Mouse (Mus musculus) erythroblast, embryonic 14.5 days (primary cell): ENCODE measurements around the gene Muc3.

Experiments used
- GATA1 ChIP-seq: IDR thresholded peaks from 2 replicates; pipeline ENCODE4 v1.6.1; 2012; ENCODE audit warnings: low read length, inconsistent platforms, mixed read lengths
- TAL1 ChIP-seq: IDR thresholded peaks from 3 replicates; pipeline ENCODE4 v1.6.1; 2012; ENCODE audit warnings: low read length, inconsistent platforms, mixed read lengths

- TF ChIP-seq GATA1: no peak
- TF ChIP-seq TAL1: no peak
Measured at GRCm38 (mm10) chr5:137121280-137121679, 27.8 kb downstream of the Muc3 start.
